Comparison of ENCODE assay signal across 22 mouse cellular contexts in genomic region chr7:138672959-138673358, GRCm38 (mm10).
DNase-seq lines count a peak whose midpoint lies in the region; ATAC-seq and TF ChIP-seq lines count a peak whose summit lies in the region.
"Had no signal": no experiment of that assay in that cellular context is flagged by ENCODE, and none has a peak within 500 bp of the region (broad histone marks: within the 10 kb centered on the region; RNA-seq: fewer than 3 reads in every experiment).

No protein-coding gene starts in this region.

- H3K27ac ChIP-seq in forebrain, embryonic 12.5 days = peak overlapping the region; percentile 59; the same call in 1 of the 2 replicates
- H3K27ac ChIP-seq in forebrain, embryonic 10.5 days = no peak overlapping the region
- H3K27ac ChIP-seq in layer of hippocampus, adult 2 months = peak overlapping the region; percentile 61; the same call in 1 of the 2 replicates
- no peak overlapping the region for H3K27ac ChIP-seq in forebrain, postnatal 0 days (ENCODE audit: low read depth, low read length)
- H3K27ac ChIP-seq: embryonic facial prominence, embryonic 12.5 days; hindbrain, embryonic 14.5 days; intestine, embryonic 15.5 days had no signal

- WGBS in forebrain, embryonic 12.5 days = 32% methylated on average over 1 of the region's 1 CpGs
- WGBS in forebrain, embryonic 10.5 days = 69% methylated on average over 1 of the region's 1 CpGs
- WGBS in forebrain, postnatal 0 days = 28% methylated on average over 1 of the region's 1 CpGs

- no peak for DNase-seq in forebrain, embryonic 10.5 days (ENCODE audit: extremely low spot score, low spot score)
- DNase-seq in layer of hippocampus, adult 2 months (ENCODE audit: low spot score in 2 of 2) = no peak
- DNase-seq in layer of hippocampus, adult 8-10 months (ENCODE audit: low spot score in 2 of 2) = no peak
- peak; percentile 69 for DNase-seq in brain, embryonic 14.5 days (ENCODE audit: low read depth)
- DNase-seq in forebrain, postnatal 0 days = peak; percentile 45
- no peak for DNase-seq in T-cell, adult 2 months (ENCODE audit: low spot score)
- DNase-seq: adrenal gland, postnatal 10 days; B cell, adult 2 months; cerebellum, adult 11-12 months; cerebellum, adult 9-10 months; cerebellum, postnatal 25 days; gastrocnemius, postnatal 14 days; heart, adult 11 months; heart, postnatal 10 days; heart, postnatal 4 days; kidney, adult 18-20 months had no signal

- no peak overlapping the region for H3K4me2 ChIP-seq in forebrain, embryonic 12.5 days
- no peak overlapping the region for H3K4me2 ChIP-seq in forebrain, postnatal 0 days (ENCODE audit: low read depth)
- H3K4me2 ChIP-seq: embryonic facial prominence, embryonic 12.5 days; hindbrain, embryonic 14.5 days; intestine, embryonic 15.5 days had no signal

- H3K9me3 ChIP-seq in forebrain, embryonic 12.5 days = no peaks in the 10 kb centered on the region
- no peaks in the 10 kb centered on the region for H3K9me3 ChIP-seq in forebrain, embryonic 10.5 days
- no peaks in the 10 kb centered on the region for H3K9me3 ChIP-seq in forebrain, postnatal 0 days (ENCODE audit: low read length)
- H3K9me3 ChIP-seq: embryonic facial prominence, embryonic 12.5 days; intestine, embryonic 15.5 days had no signal

- no peak overlapping the region for H3K4me3 ChIP-seq in forebrain, embryonic 12.5 days (replicated peaks)
- no peak overlapping the region for H3K4me3 ChIP-seq in forebrain, embryonic 10.5 days
- H3K4me3 ChIP-seq in layer of hippocampus, adult 2 months = no peak overlapping the region
- no peak overlapping the region for H3K4me3 ChIP-seq in forebrain, postnatal 0 days (ENCODE audit: low read depth, low read length)
- H3K4me3 ChIP-seq: embryonic facial prominence, embryonic 12.5 days; intestine, embryonic 15.5 days had no signal

- peaks cover 25% of the 10 kb centered on the region for H3K4me1 ChIP-seq in forebrain, embryonic 12.5 days
- H3K4me1 ChIP-seq in forebrain, embryonic 10.5 days = peaks cover 13% of the 10 kb centered on the region
- H3K4me1 ChIP-seq in forebrain, postnatal 0 days (ENCODE audit: insufficient read depth) = peaks cover 13% of the 10 kb centered on the region; the same call in 1 of the 2 replicates
- H3K4me1 ChIP-seq: intestine, embryonic 15.5 days had no signal

- TF ChIP-seq POLR2A in brain, embryonic 14.5 days (IDR thresholded peaks at IDR 0.05; ENCODE audit: borderline replicate concordance, extremely low read depth, insufficient read depth, insufficient read length, poor library complexity, severe bottlenecking) = no peak

- H3K9ac ChIP-seq in forebrain, embryonic 12.5 days = no peak overlapping the region
- no peak overlapping the region for H3K9ac ChIP-seq in forebrain, postnatal 0 days
- H3K9ac ChIP-seq: embryonic facial prominence, embryonic 12.5 days; hindbrain, embryonic 14.5 days; intestine, embryonic 15.5 days had no signal

- no peak for TF ChIP-seq CTCF in layer of hippocampus, adult 2 months (conservative IDR thresholded peaks at IDR 0.05)
- TF ChIP-seq CTCF in brain, embryonic 14.5 days (IDR thresholded peaks at IDR 0.05; ENCODE audit: borderline replicate concordance, extremely low read depth, insufficient read depth, insufficient read length) = no peak
- no peak for TF ChIP-seq CTCF in forebrain, postnatal 0 days (IDR thresholded peaks at IDR 0.05; ENCODE audit: low read depth)

- peak; percentile 58; the same call in 1 of the 2 replicates for ATAC-seq in forebrain, embryonic 12.5 days (ENCODE audit: low FRiP score)
- peak; percentile 80 for ATAC-seq in forebrain, postnatal 0 days
- ATAC-seq: CD4-positive, CD25-positive, alpha-beta regulatory T cell, adult 4 months; intestine, embryonic 15.5 days had no signal

- no peaks in the 10 kb centered on the region for H3K27me3 ChIP-seq in forebrain, embryonic 12.5 days
- H3K27me3 ChIP-seq in forebrain, embryonic 10.5 days (ENCODE audit: poor library complexity, severe bottlenecking) = no peaks in the 10 kb centered on the region
- no peaks in the 10 kb centered on the region for H3K27me3 ChIP-seq in forebrain, postnatal 0 days (ENCODE audit: insufficient read depth, low read length)
- H3K27me3 ChIP-seq: embryonic facial prominence, embryonic 12.5 days; intestine, embryonic 15.5 days had no signal

- H3K36me3 ChIP-seq in forebrain, embryonic 12.5 days (replicated peaks) = no peaks in the 10 kb centered on the region
- H3K36me3 ChIP-seq in forebrain, embryonic 10.5 days (replicated peaks) = no peaks in the 10 kb centered on the region
- H3K36me3 ChIP-seq in forebrain, postnatal 0 days (ENCODE audit: insufficient read depth) = no peaks in the 10 kb centered on the region
- H3K36me3 ChIP-seq: embryonic facial prominence, embryonic 12.5 days; G1E; intestine, embryonic 15.5 days had no signal

Comparison
In these comparisons a context has a peak if more than half of its experiments do, and no peak if none do; other contexts are left out.
1. H3K27ac ChIP-seq: peak in forebrain, embryonic 12.5 days (single experiment) and layer of hippocampus, adult 2 months (single experiment); none in forebrain, embryonic 10.5 days (single experiment) and forebrain, postnatal 0 days (single experiment).
2. DNase-seq: peak in brain, embryonic 14.5 days (single experiment) and forebrain, postnatal 0 days (single experiment); none in forebrain, embryonic 10.5 days (single experiment), layer of hippocampus, adult 2 months (0 of 2), layer of hippocampus, adult 8-10 months (0 of 2) and T-cell, adult 2 months (single experiment).